Mouse (Mus musculus) layer of hippocampus, postnatal 36 days (tissue): Measurements from ENCODE around the gene Col24a1. TPM values are rescaled to one million over a fixed set of nuclear protein-coding genes. Genes with fewer than 3 reads are reported as not detected.
A peak's percentile ranks its signal among the peaks of the same experiment; 100 is the strongest.
"Not testable (repeated sequence)": the region's sequence is repeated elsewhere in the genome, so short reads cannot be mapped to it uniquely, and the experiment has no call there.

Source experiments
- DNase-seq, 2 experiments: peaks; one replicate each; pipeline ENCODE4 v3.0.0; 2022
- total RNA-seq, 2 experiments: library from RNA; stranded (reverse); gene quantifications; 2 replicates each; pipeline ENCODE4 v1.2.3; 2021

The Col24a1 gene
- total RNA-seq, 2 experiments from 2014 or later: 0.05 to 0.13 TPM

DNA sequence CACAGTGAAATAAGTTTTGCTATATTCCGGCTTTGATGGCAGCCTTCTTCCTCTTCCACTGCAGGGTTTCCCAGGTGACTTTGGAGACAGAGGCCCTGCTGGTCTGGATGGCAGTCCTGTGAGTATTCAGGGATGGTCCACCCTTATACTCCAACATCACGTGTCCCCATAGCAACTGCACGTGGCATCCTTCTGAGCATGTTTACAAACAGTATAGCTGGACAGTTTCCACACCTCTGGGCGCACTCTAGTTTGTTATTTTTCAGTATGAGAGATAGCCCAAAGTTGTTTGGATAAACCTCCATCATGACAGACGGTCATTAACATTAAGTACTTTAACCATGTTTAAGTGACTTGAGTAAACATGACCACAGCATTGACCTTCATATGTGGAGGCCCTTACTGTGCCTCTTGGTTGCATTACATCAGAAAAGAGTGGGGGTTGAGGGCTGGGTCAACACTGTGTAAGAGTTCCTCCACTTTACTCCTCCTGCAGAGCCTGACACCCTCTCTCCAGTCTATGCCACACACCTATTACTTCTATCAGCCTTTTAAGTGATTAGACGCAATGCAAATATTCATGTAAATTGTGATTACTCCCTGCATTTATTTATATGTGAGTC lies 64.7 kb downstream of the Col24a1 start:
- no peak for DNase-seq

DNA sequence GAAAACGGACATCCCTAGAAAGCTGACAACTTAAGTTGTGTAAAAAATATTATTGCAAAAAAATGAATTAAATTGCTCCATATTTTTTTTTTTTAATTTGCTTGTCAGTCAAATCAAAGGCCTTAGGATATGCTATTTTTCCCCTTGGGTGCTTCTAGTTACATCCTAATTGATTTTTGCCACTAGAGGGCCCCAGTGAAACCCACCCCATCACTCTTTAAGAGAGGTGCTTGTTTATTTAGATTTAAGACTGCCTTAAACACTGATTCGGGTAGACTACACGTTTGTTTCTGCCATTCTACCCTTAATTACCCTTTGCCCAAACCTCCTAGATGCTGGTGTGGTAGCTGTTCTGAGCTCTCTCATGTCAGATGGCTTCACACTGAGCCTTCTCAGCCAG lies 73.0 kb downstream of the Col24a1 start:
- DNase-seq: no peak

- DNase-seq: no peak
Measured at GRCm38 (mm10) chr3:145367176-145367717, 75.0 kb downstream of the Col24a1 start.

GRCm38 (mm10) chr3:145376298-145376697 lies 84.0 kb downstream of the Col24a1 start:
- DNase-seq: no peak

GRCm38 (mm10) chr3:145383095-145383494 lies 90.8 kb downstream of the Col24a1 start:
- DNase-seq: peak in 1 of 2 experiments; percentile 10

DNA sequence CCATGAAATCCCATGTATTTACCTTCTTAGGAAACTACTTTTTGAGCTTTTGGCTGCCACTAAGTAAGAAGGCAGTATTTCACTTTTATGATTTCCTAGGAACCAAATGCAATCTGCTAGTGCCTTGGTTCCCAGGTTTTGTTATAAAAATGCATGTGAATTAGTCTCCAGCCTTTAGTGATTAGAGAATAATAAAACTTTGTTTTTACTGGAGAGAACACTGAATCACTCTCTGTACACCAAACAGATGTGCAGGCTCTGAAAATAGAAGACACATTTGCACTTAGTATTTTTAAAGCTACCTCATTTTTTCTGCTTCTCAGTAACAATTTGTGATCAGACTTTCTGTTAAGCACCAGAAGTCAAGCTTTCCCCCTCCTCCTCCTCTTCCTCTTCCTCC lies 94.2 kb downstream of the Col24a1 start:
- DNase-seq: peak in 1 of 2 experiments; percentile 5

GRCm38 (mm10) chr3:145390681-145391080 lies 98.4 kb downstream of the Col24a1 start:
- no peak for DNase-seq

DNA sequence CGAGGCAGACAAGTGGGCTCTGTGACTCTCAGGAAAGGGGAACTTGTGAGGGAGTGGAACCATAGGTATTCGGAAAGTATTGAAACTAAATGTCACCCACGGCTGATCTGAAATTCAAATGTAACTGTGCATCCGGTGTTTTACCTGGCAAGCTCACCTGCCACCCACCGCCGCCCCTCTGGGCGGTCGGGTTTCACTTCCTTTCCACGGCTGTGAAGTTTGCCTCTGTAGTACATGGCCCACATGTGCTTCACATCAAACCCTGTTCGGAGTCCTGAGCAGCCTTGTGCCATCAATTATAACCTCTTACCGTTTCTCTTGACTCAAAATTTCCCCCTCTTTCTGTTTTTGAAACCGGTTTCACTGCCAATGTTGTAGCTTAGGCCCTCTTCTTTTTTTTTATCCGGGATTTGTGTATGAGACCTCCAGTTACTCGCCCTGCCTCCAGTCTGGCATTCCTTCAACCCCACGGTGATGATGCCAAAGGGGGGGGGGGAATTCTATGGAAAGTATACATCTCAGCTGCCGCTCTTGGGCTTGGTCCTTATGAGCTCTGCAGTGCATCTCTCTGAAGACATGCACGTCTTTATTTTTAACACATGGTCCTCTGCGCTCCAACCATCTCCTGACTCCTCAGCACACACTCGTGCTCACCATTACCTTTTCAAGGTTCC lies 99.9 kb downstream of the Col24a1 start:
- no peak for DNase-seq

DNA sequence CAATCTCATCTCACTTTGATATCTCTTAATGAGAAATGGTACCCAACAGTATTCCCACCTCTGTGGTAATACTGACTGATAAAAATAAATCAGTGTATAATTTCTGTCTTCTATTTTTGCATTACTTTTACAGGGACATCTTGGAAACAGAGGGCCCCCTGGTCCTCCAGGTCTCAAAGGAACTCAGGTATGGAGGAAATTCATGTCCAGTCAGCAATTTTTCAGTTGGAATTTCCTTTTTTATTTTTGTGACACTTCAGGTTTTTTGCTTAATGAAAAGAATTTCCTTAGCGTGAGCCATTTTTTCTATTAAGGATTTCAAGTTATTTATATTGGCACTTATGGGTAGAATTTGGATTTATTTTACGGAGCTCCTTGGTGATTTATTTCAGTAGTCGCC lies 106.9 kb downstream of the Col24a1 start:
- DNase-seq: no peak

GRCm38 (mm10) chr3:145402257-145402656 lies 110.0 kb downstream of the Col24a1 start:
- DNase-seq: no peak

DNA sequence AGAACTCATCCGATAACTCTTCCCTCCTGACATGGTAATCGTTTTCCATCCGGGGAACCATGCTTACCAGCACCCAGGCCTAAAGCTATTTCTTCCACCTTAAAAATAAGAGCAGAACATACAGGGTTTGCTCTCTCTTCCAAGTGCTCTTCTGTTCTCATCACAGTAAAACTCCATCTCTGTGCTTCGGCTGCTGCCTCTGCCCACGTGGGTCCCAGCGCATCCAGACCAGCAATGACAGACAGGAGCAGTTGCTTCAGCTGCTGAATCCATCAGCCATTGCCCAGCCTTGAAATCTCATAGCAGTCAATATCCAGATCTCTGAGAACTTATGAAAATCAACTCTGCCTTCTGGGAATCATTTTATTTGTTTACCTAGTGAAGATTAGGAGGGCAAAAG lies 110.7 kb downstream of the Col24a1 start:
- no peak for DNase-seq

DNA sequence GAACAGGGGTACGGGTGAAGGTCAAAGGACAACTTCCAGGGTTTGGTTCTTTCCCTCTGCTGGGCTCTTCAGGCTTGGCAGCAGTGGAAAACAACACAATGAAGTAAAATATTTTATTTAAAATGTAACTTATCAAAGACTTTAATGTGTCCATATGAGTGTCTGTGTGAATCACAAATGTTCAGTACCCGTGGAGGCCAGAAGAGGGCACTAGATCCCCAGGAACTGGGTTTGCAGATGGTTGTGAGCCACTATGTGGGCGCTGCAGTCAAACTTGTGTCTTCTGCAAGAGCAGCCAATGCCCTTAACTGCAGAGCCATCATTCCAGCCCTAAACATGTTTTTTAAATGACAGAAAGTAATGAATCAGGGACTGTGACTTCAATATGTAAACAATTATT lies 115.8 kb downstream of the Col24a1 start:
- DNase-seq: no peak

- no peak for DNase-seq
Measured at GRCm38 (mm10) chr3:145412137-145412536, 119.9 kb downstream of the Col24a1 start.

DNA sequence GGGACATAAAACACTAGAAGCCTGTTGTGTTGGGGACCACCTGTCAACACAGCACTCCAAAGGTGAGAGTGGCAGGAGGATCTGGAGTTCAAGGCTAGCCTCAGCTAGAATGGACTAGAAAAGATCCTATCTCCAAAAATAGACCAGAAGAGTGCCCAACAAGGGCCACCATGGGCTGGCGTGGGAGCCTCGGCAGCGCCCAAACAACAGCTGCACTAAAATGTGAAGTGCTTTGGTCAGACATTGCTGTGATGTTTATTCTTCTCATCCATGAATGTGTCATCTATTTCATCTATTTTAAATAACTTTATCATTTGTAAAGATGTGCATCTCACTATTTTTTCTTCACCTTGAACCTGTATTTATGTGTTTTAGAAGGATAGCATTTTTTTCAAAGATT lies 122.1 kb downstream of the Col24a1 start:
- DNase-seq: no peak

- no peak for DNase-seq
Measured at GRCm38 (mm10) chr3:145417809-145418208, 125.5 kb downstream of the Col24a1 start.

DNA sequence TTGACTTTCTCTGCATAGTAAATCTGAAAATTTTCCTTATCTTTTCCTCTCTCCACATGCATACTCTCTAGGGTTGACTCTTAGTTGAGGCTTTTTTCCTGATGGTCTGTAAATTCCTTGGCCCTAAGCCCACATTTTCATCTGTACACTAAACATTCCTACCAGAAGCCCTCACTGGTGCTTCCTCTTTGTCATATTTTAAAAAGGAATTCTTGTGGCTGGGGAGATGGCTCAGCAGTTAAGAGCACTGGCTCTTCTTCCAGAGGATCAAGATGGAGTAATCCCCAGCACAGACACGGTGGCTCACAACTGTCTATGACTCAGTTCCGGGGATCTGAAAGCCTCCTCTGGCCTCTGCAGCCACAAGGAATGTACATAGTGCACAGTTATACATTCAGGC lies 128.1 kb downstream of the Col24a1 start:
- DNase-seq: no peak

DNA sequence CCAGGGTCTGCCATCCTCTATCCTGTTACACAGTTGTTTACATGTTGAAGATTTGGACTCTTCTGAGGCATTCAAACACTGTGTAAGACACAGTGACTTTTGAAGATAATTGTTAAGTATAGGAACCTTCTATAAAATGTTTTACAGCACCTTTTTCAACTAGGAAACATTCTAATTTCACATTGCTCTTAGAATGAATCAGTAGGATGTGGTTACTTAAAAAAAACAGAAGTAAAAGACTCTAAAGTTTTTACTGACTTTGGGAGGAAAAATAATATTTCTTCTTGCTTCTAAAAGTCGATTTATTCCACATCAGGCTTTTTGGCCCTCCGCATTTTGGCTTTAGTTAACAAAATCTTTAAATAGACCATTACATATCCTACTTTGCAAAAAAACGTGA lies 129.8 kb downstream of the Col24a1 start:
- DNase-seq: no peak

GRCm38 (mm10) chr3:145438352-145438751 lies 146.1 kb downstream of the Col24a1 start:
- no peak for DNase-seq

DNA sequence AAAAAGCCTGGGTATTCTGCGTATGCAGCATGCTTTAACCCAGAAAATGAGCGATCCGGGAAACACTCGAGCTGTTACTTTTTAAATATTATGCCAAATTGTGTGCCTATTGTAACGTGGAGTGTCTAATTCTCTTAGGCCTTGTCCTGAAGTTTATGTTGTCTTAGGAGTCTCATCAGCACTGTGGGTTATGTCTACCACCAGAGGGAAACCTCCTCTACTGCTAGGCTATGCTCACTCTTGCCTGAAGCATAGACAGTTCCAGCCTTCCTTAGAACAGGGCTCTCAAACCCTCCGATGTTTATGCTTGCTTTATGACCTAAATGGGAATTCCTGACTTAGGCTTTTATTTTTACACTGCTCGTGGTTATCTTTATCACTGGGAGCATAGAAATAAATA lies 146.8 kb downstream of the Col24a1 start:
- DNase-seq: no peak

GRCm38 (mm10) chr3:145440993-145441392 lies 148.7 kb downstream of the Col24a1 start:
- DNase-seq: no peak

DNA sequence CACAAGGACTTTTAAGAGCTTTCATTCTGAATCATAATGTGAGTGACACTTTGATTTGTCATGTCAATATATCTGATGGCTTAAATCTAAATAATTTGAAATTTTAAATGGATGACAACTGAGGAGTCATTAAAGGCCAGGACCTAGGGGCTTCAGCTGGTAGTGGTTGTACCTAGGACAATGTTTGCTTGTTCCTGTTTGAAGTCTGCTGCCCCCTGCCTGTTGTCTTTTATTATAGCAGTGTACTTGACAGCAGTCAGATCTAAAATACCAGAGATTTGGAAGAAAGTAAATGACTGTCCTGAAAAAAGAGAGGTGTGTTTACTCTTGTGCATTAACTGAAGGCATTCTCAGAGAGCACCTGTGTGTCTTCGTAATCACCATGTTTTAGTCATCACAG lies 150.0 kb downstream of the Col24a1 start:
- peak; percentile 3 to 5 for DNase-seq

DNA sequence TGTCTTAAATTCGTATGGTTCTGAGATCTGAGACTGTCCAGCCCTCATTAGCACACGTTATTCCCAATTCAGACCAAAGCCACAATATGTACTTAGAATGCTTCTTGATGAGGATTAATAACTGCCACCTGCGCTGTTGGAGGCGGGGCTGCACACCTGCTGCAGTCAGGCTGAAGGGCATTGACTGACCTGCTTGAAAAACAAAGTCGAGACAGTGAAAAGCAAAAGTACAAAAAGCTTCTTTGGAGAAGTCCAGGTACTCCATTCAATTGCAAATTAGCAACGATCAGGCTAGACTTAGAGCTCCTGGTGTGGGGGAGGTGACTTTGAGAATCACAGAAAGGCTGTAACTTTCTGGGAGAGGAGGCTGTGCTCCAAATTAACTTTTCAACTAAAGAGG lies 150.9 kb downstream of the Col24a1 start:
- not testable (repeated sequence) for DNase-seq

DNA sequence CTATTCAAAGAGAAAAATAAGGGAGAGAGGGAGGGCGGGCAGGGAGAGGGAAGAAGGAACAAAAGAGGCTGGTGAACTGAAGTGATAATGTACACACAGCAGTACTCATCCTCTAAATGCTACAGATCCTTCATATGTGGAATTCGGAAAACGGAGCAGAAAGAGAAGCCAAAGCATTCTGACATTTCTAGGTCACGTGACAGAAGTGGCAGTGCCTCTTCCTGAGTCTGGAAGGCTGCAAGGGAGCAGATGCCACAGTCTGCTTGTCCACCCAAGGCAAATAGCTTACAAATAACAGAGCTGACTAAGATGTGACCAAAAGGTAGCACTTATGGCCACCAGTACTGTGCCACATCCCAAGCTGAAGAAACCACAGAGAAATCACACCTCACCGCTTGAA lies 164.8 kb downstream of the Col24a1 start:
- DNase-seq: no peak

GRCm38 (mm10) chr3:145462351-145462750 lies 170.1 kb downstream of the Col24a1 start:
- no peak for DNase-seq
